Mouse (Mus musculus) midbrain, embryonic 14.5 days (tissue): ENCODE measurements around the gene Slc1a7. TPM values are rescaled to one million over a fixed set of nuclear protein-coding genes. Genes with fewer than 3 reads are reported as not detected.

Experiments used
- ATAC-seq: fragments of 200-750 bp; cut with Nextera tagmentation; 2 replicates; pipeline ENCODE4 v1.8.0; 2017; ENCODE audit warnings: moderate number of reproducible peaks, moderate library complexity; ENCODE audit not compliant: low FRiP score, low TSS enrichment
- DNase-seq: peaks from one replicate; pipeline ENCODE4 v3.0.0-alpha.2; 2015
- H3K27ac ChIP-seq: fragments of 300-500 bp; sonication (generic); replicated peaks from 2 replicates; pipeline ENCODE4 v1.5.1; 2014; ENCODE audit warnings: mild to moderate bottlenecking, low read depth, low read length, moderate library complexity
- H3K27me3 ChIP-seq: fragments of 300-500 bp; sonication (generic); 2 replicates; pipeline ENCODE4 v1.6.1; 2014; ENCODE audit warnings: low read length, control low read depth, mixed read lengths; ENCODE audit not compliant: control insufficient read depth, insufficient read depth
- H3K36me3 ChIP-seq: fragments of 300-500 bp; sonication (generic); 2 replicates; pipeline ENCODE4 v1.6.1; 2014; ENCODE audit warnings: low read length, control low read depth; ENCODE audit not compliant: control insufficient read depth, insufficient read depth
- H3K4me1 ChIP-seq: fragments of 300-500 bp; sonication (generic); 2 replicates; pipeline ENCODE4 v1.6.1; 2014; ENCODE audit warnings: mild to moderate bottlenecking, antibody characterized with exemption, low read length, control low read depth; ENCODE audit not compliant: control insufficient read depth, insufficient read depth
- H3K4me2 ChIP-seq: fragments of 300-500 bp; sonication (generic); 2 replicates; pipeline ENCODE4 v1.6.1; 2014; ENCODE audit warnings: mild to moderate bottlenecking, low read length, moderate library complexity
- H3K4me3 ChIP-seq: fragments of 300-500 bp; sonication (generic); replicated peaks from 2 replicates; pipeline ENCODE4 v1.5.1; 2014; ENCODE audit warnings: low read depth, low read length
- H3K9ac ChIP-seq: fragments of 300-500 bp; sonication (generic); replicated peaks from 2 replicates; pipeline ENCODE4 v1.6.1; 2014; ENCODE audit warnings: mild to moderate bottlenecking, low read length, moderate library complexity
- H3K9me3 ChIP-seq: fragments of 300-500 bp; sonication (generic); 2 replicates; pipeline ENCODE4 v1.6.1; 2016; ENCODE audit warnings: low read length, control low read depth, mixed read lengths; ENCODE audit not compliant: control insufficient read depth
- WGBS: fragments of 180-500 bp; shearing (Covaris S2); extraction: QIAGEN DNeasy Blood & Tissue Kit; methylation state at CpG from one replicate; pipeline ENCODE4 v1.1.7; 2014; 5-methylcytosine and 5-hydroxymethylcytosine counted together
- polyA plus RNA-seq: library from polyadenylated mRNA; unstranded; fragments of >200 nt; fragmentation: Nextera tagmentation; extraction: Ambion mirVana; gene quantifications from 2 replicates; pipeline ENCODE4 v1.2.1, GENCODE M21; 2014

Slc1a7 gene
- polyA plus RNA-seq, 1 experiment from 2014 or later = not detected

GRCm38 (mm10) chr4:108008541-108008940 is 40.4 kb downstream of the Slc1a7 start:
- Histone ChIP-seq H3K27ac (no peak overlapping the region), H3K9ac (no peak overlapping the region), H3K27me3 (no peaks in the 10 kb centered on the region), H3K9me3 (no peaks in the 10 kb centered on the region), H3K4me2 (no peak overlapping the region), H3K4me1 (no peaks in the 10 kb centered on the region), H3K4me3 (no peak overlapping the region), H3K36me3 (no peaks in the 10 kb centered on the region)
- ATAC-seq = no peak
- no peak for DNase-seq
- 85% methylated on average over 8 of the region's 8 CpGs for WGBS

GRCm38 (mm10) chr4:108014466-108014865 is 46.3 kb downstream of the Slc1a7 start:
- WGBS = 75% methylated on average over 2 of the region's 2 CpGs
- no peak overlapping the region for H3K9ac ChIP-seq
- 0 out of 2 replicates have a peak, but pooled peaks cover 2% of the 10 kb centered on the region for H3K4me1 ChIP-seq
- H3K36me3 ChIP-seq = no peaks in the 10 kb centered on the region
- DNase-seq (no peak), ATAC-seq (no peak)
- no peaks in the 10 kb centered on the region for H3K9me3 ChIP-seq
- H3K4me2 ChIP-seq = no peak overlapping the region
- H3K27ac ChIP-seq = no peak overlapping the region
- H3K27me3 ChIP-seq = no peaks in the 10 kb centered on the region
- H3K4me3 ChIP-seq = no peak overlapping the region

DNA sequence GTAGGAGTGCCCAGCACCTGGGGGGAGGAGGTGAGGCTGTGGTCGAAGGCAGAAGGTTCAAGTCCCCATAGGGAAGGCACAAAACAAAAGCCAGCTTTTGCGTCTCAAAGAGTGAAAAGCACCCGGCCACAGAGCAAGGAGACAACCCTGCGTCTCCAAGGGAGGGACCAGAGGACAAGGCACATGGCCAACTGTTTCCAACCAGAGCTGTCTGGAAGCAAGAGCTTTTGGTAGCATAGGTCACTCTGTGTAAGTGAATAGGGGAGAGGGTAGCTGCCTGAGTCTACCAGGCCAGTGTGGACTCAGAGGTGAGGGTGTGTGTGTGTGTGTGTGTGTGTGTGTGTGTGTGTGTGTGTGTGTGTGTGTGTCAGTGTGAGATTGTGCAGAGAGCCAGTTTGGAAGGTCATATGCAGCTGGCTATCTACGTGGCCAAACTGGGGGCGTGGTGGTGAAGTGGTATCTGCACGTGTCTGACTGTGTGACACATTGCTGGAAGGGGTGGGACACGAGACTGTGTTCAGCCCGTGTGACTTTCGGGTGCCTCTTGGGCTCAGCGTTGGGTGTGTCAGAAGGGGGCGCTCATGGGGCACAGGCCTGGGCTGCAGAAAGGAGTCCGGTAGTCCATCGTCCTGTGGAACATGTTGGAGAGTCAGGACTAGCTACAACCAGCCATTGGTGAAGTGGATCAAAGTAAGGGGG is 47.1 kb downstream of the Slc1a7 start:
- no peaks in the 10 kb centered on the region for H3K27me3 ChIP-seq
- no peak overlapping the region for H3K4me3 ChIP-seq
- H3K9me3 ChIP-seq = no peaks in the 10 kb centered on the region
- no peak overlapping the region for H3K9ac ChIP-seq
- 0 out of 2 replicates have a peak, but pooled peaks cover 2% of the 10 kb centered on the region for H3K4me1 ChIP-seq
- H3K4me2 ChIP-seq = no peak overlapping the region
- 65% methylated on average over 14 of the region's 14 CpGs for WGBS
- ATAC-seq (no peak), DNase-seq (no peak)
- H3K27ac ChIP-seq = no peak overlapping the region
- no peaks in the 10 kb centered on the region for H3K36me3 ChIP-seq

- DNase-seq = no peak
- WGBS = 83% methylated on average over 3 of the region's 3 CpGs
- no peaks in the 10 kb centered on the region for H3K36me3 ChIP-seq
Measured at GRCm38 (mm10) chr4:108016321-108016720, 48.2 kb downstream of the Slc1a7 start.

DNA sequence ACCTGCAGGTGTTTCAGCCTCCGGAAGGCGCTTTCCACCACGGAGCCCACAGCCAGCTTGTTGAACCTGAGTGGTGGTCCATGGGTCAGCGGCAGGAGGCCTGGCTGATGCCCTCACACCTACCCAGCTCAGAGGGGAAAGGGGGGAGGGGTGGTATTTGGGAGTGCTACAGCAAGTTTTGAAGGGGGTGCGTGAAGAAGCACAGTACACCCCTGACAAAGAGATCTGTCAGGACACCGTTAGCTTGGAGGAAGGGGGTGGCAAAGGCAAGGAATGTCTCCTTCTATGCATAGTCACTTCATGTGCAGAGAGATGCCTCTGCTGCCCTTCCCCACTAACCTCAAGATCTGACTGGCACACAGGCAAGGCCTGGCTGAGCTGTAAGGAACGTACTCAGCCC is 49.7 kb downstream of the Slc1a7 start:
- DNase-seq (no peak), ATAC-seq (no peak)
- H3K27me3 ChIP-seq = no peaks in the 10 kb centered on the region
- no peaks in the 10 kb centered on the region for H3K36me3 ChIP-seq
- H3K9ac ChIP-seq = no peak overlapping the region
- H3K4me1 ChIP-seq = 0 out of 2 replicates have a peak, but pooled peaks cover 2% of the 10 kb centered on the region
- no peak overlapping the region for H3K4me3 ChIP-seq
- no peaks in the 10 kb centered on the region for H3K9me3 ChIP-seq
- no peak overlapping the region for H3K4me2 ChIP-seq
- 82% methylated on average over 7 of the region's 7 CpGs for WGBS
- H3K27ac ChIP-seq = no peak overlapping the region

More at GRCm38 (mm10) chr4:108016321-108016720, 48.2 kb downstream of the Slc1a7 start:
- Histone ChIP-seq H3K4me2 (no peak overlapping the region), H3K4me1 (0 out of 2 replicates have a peak, but pooled peaks cover 2% of the 10 kb centered on the region), H3K9me3 (no peaks in the 10 kb centered on the region), H3K9ac (no peak overlapping the region), H3K27me3 (no peaks in the 10 kb centered on the region), H3K4me3 (no peak overlapping the region), H3K27ac (no peak overlapping the region)
- no peak for ATAC-seq

DNA sequence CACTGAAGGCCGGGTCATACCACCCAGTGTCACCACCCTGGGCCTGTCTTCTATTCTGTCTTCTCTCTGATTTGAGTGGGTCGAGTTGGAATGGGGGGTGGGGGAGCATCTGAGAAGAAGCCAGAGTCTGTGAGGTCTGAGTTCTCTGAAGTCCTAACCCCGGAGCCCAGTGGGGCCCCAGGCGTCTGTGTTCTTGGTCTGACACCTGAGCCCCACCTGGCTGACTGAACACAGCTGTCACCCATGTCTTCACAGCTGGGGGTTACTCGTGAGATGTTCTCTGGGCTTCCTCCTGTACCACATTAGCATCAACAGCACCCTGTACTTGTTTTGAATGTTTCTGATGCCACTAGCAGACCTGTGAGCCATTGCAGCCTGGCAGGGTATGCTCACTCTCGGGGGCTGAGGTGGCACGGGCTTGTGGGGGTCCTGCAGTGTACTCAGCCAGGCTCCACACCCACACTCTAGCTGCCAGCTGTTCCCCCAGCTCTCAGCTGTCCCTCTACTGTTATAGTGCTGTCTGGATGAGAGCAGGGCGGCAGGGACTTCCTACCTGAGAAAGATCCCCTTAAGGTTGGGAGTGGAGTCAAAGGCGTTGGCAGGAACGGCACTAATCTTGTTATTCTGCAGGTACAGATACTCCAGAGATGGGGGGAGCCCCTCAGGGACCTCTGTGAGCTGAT is 50.2 kb downstream of the Slc1a7 start:
- H3K4me2 ChIP-seq = no peak overlapping the region
- 61% methylated on average over 10 of the region's 10 CpGs for WGBS
- no peaks in the 10 kb centered on the region for H3K36me3 ChIP-seq
- DNase-seq (no peak), ATAC-seq (no peak)
- H3K27ac ChIP-seq = no peak overlapping the region
- H3K9me3 ChIP-seq = no peaks in the 10 kb centered on the region
- H3K4me3 ChIP-seq = no peak overlapping the region
- H3K9ac ChIP-seq = no peak overlapping the region
- H3K4me1 ChIP-seq = 0 out of 2 replicates have a peak, but pooled peaks cover 2% of the 10 kb centered on the region
- no peaks in the 10 kb centered on the region for H3K27me3 ChIP-seq

GRCm38 (mm10) chr4:108018961-108019921 is 51.1 kb downstream of the Slc1a7 start:
- H3K27ac ChIP-seq = no peak overlapping the region
- DNase-seq = peak; percentile 29
- no peaks in the 10 kb centered on the region for H3K9me3 ChIP-seq
- 48% methylated on average over 14 of the region's 14 CpGs for WGBS
- no peaks in the 10 kb centered on the region for H3K27me3 ChIP-seq
- no peak overlapping the region; the same call in 1 of the 2 replicates for H3K9ac ChIP-seq
- no peak overlapping the region for H3K4me3 ChIP-seq
- no peak overlapping the region for H3K4me2 ChIP-seq
- 0 out of 2 replicates have a peak, but pooled peaks cover 2% of the 10 kb centered on the region for H3K4me1 ChIP-seq
- H3K36me3 ChIP-seq = no peaks in the 10 kb centered on the region
- ATAC-seq = no peak

DNA sequence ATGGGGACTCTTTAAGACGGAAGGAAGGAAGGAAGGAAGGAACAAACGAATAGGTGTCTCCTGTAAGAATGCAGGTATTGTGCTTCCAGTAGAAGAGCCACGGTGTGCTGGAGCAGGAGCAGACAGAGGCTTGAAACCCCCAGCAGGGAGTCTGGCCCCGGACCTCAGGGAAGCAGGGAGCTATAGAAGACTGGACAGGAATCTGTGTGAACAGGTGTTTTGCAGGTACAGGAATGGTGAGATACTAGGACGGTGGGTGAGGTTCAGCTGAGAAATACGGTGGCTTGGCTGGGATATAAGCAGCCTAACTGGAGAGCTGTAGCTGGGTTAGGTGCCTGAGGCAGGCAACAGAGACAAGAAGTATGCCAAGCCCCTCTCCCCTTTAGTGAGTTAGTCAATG is 52.0 kb downstream of the Slc1a7 start:
- Histone ChIP-seq H3K27ac (no peak overlapping the region), H3K4me3 (no peak overlapping the region), H3K9me3 (no peaks in the 10 kb centered on the region), H3K9ac (no peak overlapping the region), H3K27me3 (no peaks in the 10 kb centered on the region), H3K4me2 (no peak overlapping the region), H3K36me3 (no peaks in the 10 kb centered on the region), H3K4me1 (0 out of 2 replicates have a peak, but pooled peaks cover 2% of the 10 kb centered on the region)
- 87% methylated on average over 6 of the region's 6 CpGs for WGBS
- ATAC-seq (no peak), DNase-seq (no peak)
